Mouse (Mus musculus): ENCODE data around the gene Sgip1. TPM values are rescaled to one million over a fixed set of nuclear protein-coding genes. Genes with fewer than 3 reads are reported as not detected.

Gene Sgip1
- polyA plus RNA-seq, 1 experiment from 2014 or later: 7.8 TPM

GRCm38 (mm10) chr4:102990016-102990415, 248.9 kb downstream of the Sgip1 start:
- 0 out of 2 replicates have a peak, but pooled peaks cover 7% of the 10 kb centered on the region for H3K4me1 ChIP-seq
- H3K36me3 ChIP-seq: no peaks in the 10 kb centered on the region
- 73% methylated on average over 4 of the region's 4 CpGs for WGBS
- no peak overlapping the region for H3K27ac ChIP-seq
- no peak overlapping the region for H3K4me2 ChIP-seq
- no peak overlapping the region for H3K9ac ChIP-seq
- no peaks in the 10 kb centered on the region for H3K9me3 ChIP-seq
- ATAC-seq (ENCODE audit: borderline replicate concordance, extremely low read depth, low FRiP score, low TSS enrichment): no peak
- H3K4me3 ChIP-seq: no peak overlapping the region
- no peaks in the 10 kb centered on the region for H3K27me3 ChIP-seq

GRCm38 (mm10) chr4:102990595-102991340, 249.7 kb downstream of the Sgip1 start:
- Histone ChIP-seq H3K4me3 (no peak overlapping the region), H3K27me3 (no peaks in the 10 kb centered on the region), H3K9ac (no peak overlapping the region), H3K27ac (no peak overlapping the region), H3K4me2 (no peak overlapping the region), H3K4me1 (0 out of 2 replicates have a peak, but pooled peaks cover 7% of the 10 kb centered on the region), H3K9me3 (no peaks in the 10 kb centered on the region), H3K36me3 (no peaks in the 10 kb centered on the region)
- 70% methylated on average over 11 of the region's 11 CpGs for WGBS
- ATAC-seq (ENCODE audit: borderline replicate concordance, extremely low read depth, low FRiP score, low TSS enrichment): no peak

GRCm38 (mm10) chr4:102991685-102992084, 250.6 kb downstream of the Sgip1 start:
- 82% methylated on average over 3 of the region's 3 CpGs for WGBS
- no peak overlapping the region for H3K4me2 ChIP-seq
- ATAC-seq (ENCODE audit: borderline replicate concordance, extremely low read depth, low FRiP score, low TSS enrichment): no peak
- no peak overlapping the region for H3K9ac ChIP-seq
- no peaks in the 10 kb centered on the region for H3K36me3 ChIP-seq
- H3K4me3 ChIP-seq: no peak overlapping the region
- no peaks in the 10 kb centered on the region for H3K27me3 ChIP-seq
- H3K9me3 ChIP-seq: no peaks in the 10 kb centered on the region
- H3K4me1 ChIP-seq: 0 out of 2 replicates have a peak, but pooled peaks cover 7% of the 10 kb centered on the region
- H3K27ac ChIP-seq: no peak overlapping the region

GRCm38 (mm10) chr4:103004681-103005080, 263.6 kb downstream of the Sgip1 start:
- no peak overlapping the region for H3K4me3 ChIP-seq
- no peaks in the 10 kb centered on the region for H3K9me3 ChIP-seq
- no peak overlapping the region for H3K27ac ChIP-seq
- no peak overlapping the region for H3K9ac ChIP-seq
- WGBS: 81% methylated on average over 4 of the region's 4 CpGs
- H3K36me3 ChIP-seq: no peaks in the 10 kb centered on the region
- no peak overlapping the region for H3K4me2 ChIP-seq
- H3K27me3 ChIP-seq: no peaks in the 10 kb centered on the region
- no peak for ATAC-seq (ENCODE audit: borderline replicate concordance, extremely low read depth, low FRiP score, low TSS enrichment)
- peaks cover 10% of the 10 kb centered on the region for H3K4me1 ChIP-seq

GRCm38 (mm10) chr4:103005190-103005945, 264.3 kb downstream of the Sgip1 start:
- Histone ChIP-seq H3K4me3 (no peak overlapping the region), H3K27me3 (no peaks in the 10 kb centered on the region), H3K9me3 (no peaks in the 10 kb centered on the region), H3K4me1 (peaks cover 10% of the 10 kb centered on the region), H3K4me2 (no peak overlapping the region), H3K9ac (no peak overlapping the region), H3K27ac (no peak overlapping the region), H3K36me3 (no peaks in the 10 kb centered on the region)
- ATAC-seq (ENCODE audit: borderline replicate concordance, extremely low read depth, low FRiP score, low TSS enrichment): no peak
- 58% methylated on average over 15 of the region's 15 CpGs for WGBS

GRCm38 (mm10) chr4:103006266-103006665, 265.2 kb downstream of the Sgip1 start:
- whole genome bisulfite sequencing: 70% methylated on average over 5 of the region's 5 CpGs
- H3K27ac ChIP-seq: no peak overlapping the region
- H3K36me3 ChIP-seq: no peaks in the 10 kb centered on the region
- H3K4me3 ChIP-seq: no peak overlapping the region
- no peak overlapping the region for H3K9ac ChIP-seq
- no peak overlapping the region for H3K4me2 ChIP-seq
- ATAC-seq (ENCODE audit: borderline replicate concordance, extremely low read depth, low FRiP score, low TSS enrichment): no peak
- no peaks in the 10 kb centered on the region for H3K9me3 ChIP-seq
- H3K4me1 ChIP-seq: peaks cover 10% of the 10 kb centered on the region
- no peaks in the 10 kb centered on the region for H3K27me3 ChIP-seq

- ATAC-seq (ENCODE audit: borderline replicate concordance, extremely low read depth, low FRiP score, low TSS enrichment): no peak
- WGBS: 15% methylated on average over 4 of the region's 4 CpGs
- H3K4me2 ChIP-seq: no peak overlapping the region
- no peaks in the 10 kb centered on the region for H3K36me3 ChIP-seq
- H3K27me3 ChIP-seq: no peaks in the 10 kb centered on the region
- no peaks in the 10 kb centered on the region for H3K9me3 ChIP-seq
- no peak overlapping the region for H3K9ac ChIP-seq
- peaks cover 10% of the 10 kb centered on the region for H3K4me1 ChIP-seq
- H3K27ac ChIP-seq: no peak overlapping the region
- no peak overlapping the region for H3K4me3 ChIP-seq
Observed at GRCm38 (mm10) chr4:103006943-103007418, 265.9 kb downstream of the Sgip1 start.

GRCm38 (mm10) chr4:103010734-103011133, 269.6 kb downstream of the Sgip1 start:
- Histone ChIP-seq H3K27me3 (no peaks in the 10 kb centered on the region), H3K9ac (no peak overlapping the region), H3K9me3 (no peaks in the 10 kb centered on the region), H3K36me3 (no peaks in the 10 kb centered on the region), H3K4me1 (peaks cover 15% of the 10 kb centered on the region), H3K27ac (no peak overlapping the region), H3K4me3 (no peak overlapping the region), H3K4me2 (no peak overlapping the region)
- ATAC-seq (ENCODE audit: borderline replicate concordance, extremely low read depth, low FRiP score, low TSS enrichment): no peak
- WGBS: 88% methylated on average over 4 of the region's 4 CpGs

GRCm38 (mm10) chr4:103011823-103012222, 270.7 kb downstream of the Sgip1 start:
- Histone ChIP-seq H3K4me1 (peaks cover 10% of the 10 kb centered on the region), H3K4me3 (no peak overlapping the region), H3K36me3 (no peaks in the 10 kb centered on the region), H3K9me3 (no peaks in the 10 kb centered on the region), H3K4me2 (no peak overlapping the region), H3K27ac (no peak overlapping the region), H3K9ac (no peak overlapping the region), H3K27me3 (no peaks in the 10 kb centered on the region)
- no peak for ATAC-seq (ENCODE audit: borderline replicate concordance, extremely low read depth, low FRiP score, low TSS enrichment)
- WGBS: 23% methylated on average over 7 of the region's 7 CpGs

GRCm38 (mm10) chr4:103013490-103013889, 272.4 kb downstream of the Sgip1 start:
- Histone ChIP-seq H3K9me3 (no peaks in the 10 kb centered on the region), H3K9ac (no peak overlapping the region), H3K27me3 (no peaks in the 10 kb centered on the region), H3K4me2 (no peak overlapping the region), H3K4me1 (peaks cover 5% of the 10 kb centered on the region), H3K4me3 (no peak overlapping the region), H3K36me3 (no peaks in the 10 kb centered on the region), H3K27ac (no peak overlapping the region)
- WGBS: 11% methylated on average over 4 of the region's 4 CpGs
- ATAC-seq (ENCODE audit: borderline replicate concordance, extremely low read depth, low FRiP score, low TSS enrichment): no peak

All from lung, embryonic 15.5 days (tissue).